Mouse (Mus musculus): ENCODE measurements around the gene Tmem255b. TPM values are rescaled to one million over a fixed set of nuclear protein-coding genes. Genes with fewer than 3 reads are reported as not detected.

Tmem255b gene
- polyA plus RNA-seq, 1 experiment from 2014 or later: not detected

- DNase-seq: peak; percentile 46
- H3K27ac ChIP-seq (ENCODE audit: low read depth): no peak overlapping the region
- H3K4me3 ChIP-seq (ENCODE audit: low read depth, low read length): no peak overlapping the region
- no peak overlapping the region for H3K9ac ChIP-seq (replicated peaks)
- H3K27me3 ChIP-seq (ENCODE audit: insufficient read depth, low read length): no peaks in the 10 kb centered on the region
- peaks cover 3% of the 10 kb centered on the region; the same call in 1 of the 2 replicates for H3K4me1 ChIP-seq (ENCODE audit: insufficient read depth)
- 65% methylated on average over 5 of the region's 5 CpGs for WGBS (ENCODE audit: insufficient replicate concordance)
- no peak overlapping the region for H3K4me2 ChIP-seq (ENCODE audit: low read depth, low read length)
- peak; percentile 94 for ATAC-seq
- H3K36me3 ChIP-seq (replicated peaks; ENCODE audit: insufficient read depth, low read length): no peaks in the 10 kb centered on the region
- TF ChIP-seq EP300 (IDR thresholded peaks at IDR 0.05; ENCODE audit: low read depth): no peak
- TF ChIP-seq CTCF (IDR thresholded peaks at IDR 0.05; ENCODE audit: low read depth): 0 out of 2 replicates have a peak, but pooled peaks have one; percentile 14
- H3K9me3 ChIP-seq (ENCODE audit: low read length): no peaks in the 10 kb centered on the region
These were observed 78.8 kb downstream of the Tmem255b start for GRCm38 (mm10) chr8:13513556-13514370.

- TF ChIP-seq CTCF (IDR thresholded peaks at IDR 0.05; ENCODE audit: low read depth): no peak
- no peak for TF ChIP-seq EP300 (IDR thresholded peaks at IDR 0.05; ENCODE audit: low read depth)
- H3K9ac ChIP-seq (replicated peaks): no peak overlapping the region
- H3K36me3 ChIP-seq (replicated peaks; ENCODE audit: insufficient read depth, low read length): no peaks in the 10 kb centered on the region
- no peaks in the 10 kb centered on the region for H3K27me3 ChIP-seq (ENCODE audit: insufficient read depth, low read length)
- H3K4me2 ChIP-seq (ENCODE audit: low read depth, low read length): no peak overlapping the region
- H3K27ac ChIP-seq (ENCODE audit: low read depth): no peak overlapping the region
- H3K4me3 ChIP-seq (ENCODE audit: low read depth, low read length): no peak overlapping the region
- H3K9me3 ChIP-seq (ENCODE audit: low read length): no peaks in the 10 kb centered on the region
- peaks cover 3% of the 10 kb centered on the region; the same call in 1 of the 2 replicates for H3K4me1 ChIP-seq (ENCODE audit: insufficient read depth)
- ATAC-seq: no peak
- 65% methylated on average over 7 of the region's 7 CpGs for WGBS (ENCODE audit: insufficient replicate concordance)
- no peak for DNase-seq
These were observed 81.0 kb downstream of the Tmem255b start for GRCm38 (mm10) chr8:13516011-13516442.

GRCm38 (mm10) chr8:13516728-13517127 is 81.7 kb downstream of the Tmem255b start:
- WGBS (ENCODE audit: insufficient replicate concordance): 59% methylated on average over 5 of the region's 5 CpGs

GRCm38 (mm10) chr8:13517284-13517781 is 82.3 kb downstream of the Tmem255b start:
- 82% methylated on average over 6 of the region's 6 CpGs for WGBS (ENCODE audit: insufficient replicate concordance)
- H3K27ac ChIP-seq (ENCODE audit: low read depth): no peak overlapping the region
- DNase-seq: no peak
- H3K9ac ChIP-seq (replicated peaks): no peak overlapping the region
- H3K4me3 ChIP-seq (ENCODE audit: low read depth, low read length): no peak overlapping the region
- no peak for TF ChIP-seq CTCF (IDR thresholded peaks at IDR 0.05; ENCODE audit: low read depth)
- no peak for TF ChIP-seq EP300 (IDR thresholded peaks at IDR 0.05; ENCODE audit: low read depth)
- H3K4me2 ChIP-seq (ENCODE audit: low read depth, low read length): no peak overlapping the region
- no peak for ATAC-seq
- no peaks in the 10 kb centered on the region for H3K27me3 ChIP-seq (ENCODE audit: insufficient read depth, low read length)
- H3K4me1 ChIP-seq (ENCODE audit: insufficient read depth): peaks cover 3% of the 10 kb centered on the region; the same call in 1 of the 2 replicates
- no peaks in the 10 kb centered on the region for H3K9me3 ChIP-seq (ENCODE audit: low read length)
- H3K36me3 ChIP-seq (replicated peaks; ENCODE audit: insufficient read depth, low read length): no peaks in the 10 kb centered on the region

More at GRCm38 (mm10) chr8:13516728-13517127, 81.7 kb downstream of the Tmem255b start:
- Histone ChIP-seq H3K4me2 (ENCODE audit: low read depth, low read length) (no peak overlapping the region), H3K27ac (ENCODE audit: low read depth) (no peak overlapping the region), H3K27me3 (ENCODE audit: insufficient read depth, low read length) (no peaks in the 10 kb centered on the region), H3K9me3 (ENCODE audit: low read length) (no peaks in the 10 kb centered on the region), H3K4me1 (ENCODE audit: insufficient read depth) (peaks cover 3% of the 10 kb centered on the region; the same call in 1 of the 2 replicates), H3K9ac (replicated peaks) (no peak overlapping the region), H3K36me3 (replicated peaks; ENCODE audit: insufficient read depth, low read length) (no peaks in the 10 kb centered on the region), H3K4me3 (ENCODE audit: low read depth, low read length) (no peak overlapping the region)
- ATAC-seq: no peak
- no peak for DNase-seq
- TF ChIP-seq CTCF (IDR thresholded peaks at IDR 0.05; ENCODE audit: low read depth) (no peak), EP300 (IDR thresholded peaks at IDR 0.05; ENCODE audit: low read depth) (no peak)

Other genes with a start within 250 kb of the Tmem255b start
- gene Grtp1, start 234.6 kb upstream of the Tmem255b start, polyA plus RNA-seq (2015; fragmentation: Nextera tagmentation; extraction: Ambion mirVana): 10.6 and 12.1 TPM in 2 replicates
- gene Adprhl1, start 181.0 kb upstream of the Tmem255b start, polyA plus RNA-seq (2015; fragmentation: Nextera tagmentation; extraction: Ambion mirVana): 0.45 TPM in 1 of 2 replicates, not detected in the other
- gene Dcun1d2, start 147.1 kb upstream of the Tmem255b start, polyA plus RNA-seq (2015; fragmentation: Nextera tagmentation; extraction: Ambion mirVana): 5.0 and 5.9 TPM in 2 replicates
- 3.3 and 3.7 TPM in 2 replicates for gene Tmco3, start 147.0 kb upstream of the Tmem255b start, polyA plus RNA-seq (2015; fragmentation: Nextera tagmentation; extraction: Ambion mirVana)
- gene Tfdp1, start 96.4 kb upstream of the Tmem255b start, polyA plus RNA-seq (2015; fragmentation: Nextera tagmentation; extraction: Ambion mirVana): 45.9 and 52.5 TPM in 2 replicates
- not detected in 2 replicates for gene Atp4b, start 38.4 kb upstream of the Tmem255b start, polyA plus RNA-seq (2015; fragmentation: Nextera tagmentation; extraction: Ambion mirVana)
- gene Grk1, start 30.1 kb upstream of the Tmem255b start, polyA plus RNA-seq (2015; fragmentation: Nextera tagmentation; extraction: Ambion mirVana): not detected in 2 replicates
- 9.0 and 9.3 TPM in 2 replicates for gene Gas6, start 59.3 kb downstream of the Tmem255b start, polyA plus RNA-seq (2015; fragmentation: Nextera tagmentation; extraction: Ambion mirVana)
- gene 1700029H14Rik, start 127.3 kb downstream of the Tmem255b start, polyA plus RNA-seq (2015; fragmentation: Nextera tagmentation; extraction: Ambion mirVana): not detected in 2 replicates
- 9.9 and 11.4 TPM in 2 replicates for gene Rasa3, start 242.4 kb downstream of the Tmem255b start, polyA plus RNA-seq (2015; fragmentation: Nextera tagmentation; extraction: Ambion mirVana)

All from liver, postnatal 0 days (tissue).